Mouse (Mus musculus) E14TG2a.4 (cell line): ENCODE measurements around the gene Ythdf2.

Experiments
- CTCF ChIP-seq: conservative IDR thresholded peaks from 2 replicates; pipeline ENCODE4 v1.5.1; 2014; ENCODE audit warnings: low read length
- NANOG ChIP-seq: IDR thresholded peaks from 2 replicates; pipeline ENCODE4 v1.6.1; 2014; ENCODE audit warnings: borderline replicate concordance, low read length, mixed read lengths

GRCm38 (mm10) chr4:132146201-132146600 lies 65.9 kb downstream of the Ythdf2 start:
- TF ChIP-seq CTCF, result peak; percentile 19
- no peak for TF ChIP-seq NANOG
